Mouse (Mus musculus) embryonic facial prominence, embryonic 10.5 days (tissue): ENCODE measurements around the gene Gm281. TPM values are rescaled to one million over a fixed set of nuclear protein-coding genes. Genes with fewer than 3 reads are reported as not detected.

Experiments
- DNase-seq: peaks from one replicate; pipeline ENCODE4 v3.0.0-alpha.2; 2017; ENCODE audit warnings: low spot score
- H3K27ac ChIP-seq: fragments of 300-500 bp; sonication (generic); replicated peaks from 2 replicates; pipeline ENCODE4 v1.5.1; 2016; ENCODE audit warnings: mild to moderate bottlenecking
- H3K27me3 ChIP-seq: fragments of 300-500 bp; sonication (generic); replicated peaks from 2 replicates; pipeline ENCODE4 v1.6.1; 2016; ENCODE audit warnings: low read depth, mild to moderate bottlenecking; ENCODE audit not compliant: poor library complexity, severe bottlenecking
- H3K36me3 ChIP-seq: fragments of 300-500 bp; sonication (generic); replicated peaks from 2 replicates; pipeline ENCODE4 v1.6.1; 2016; ENCODE audit warnings: mild to moderate bottlenecking, moderate library complexity
- H3K4me1 ChIP-seq: fragments of 300-500 bp; sonication (generic); 2 replicates; pipeline ENCODE4 v1.6.1; 2016
- H3K4me3 ChIP-seq: fragments of 300-500 bp; sonication (generic); 2 replicates; pipeline ENCODE4 v1.5.1; 2016; ENCODE audit warnings: mild to moderate bottlenecking, moderate library complexity
- H3K9me3 ChIP-seq: fragments of 300-500 bp; sonication (generic); 2 replicates; pipeline ENCODE4 v1.6.1; 2016; ENCODE audit warnings: mild to moderate bottlenecking
- WGBS: fragments of 180-500 bp; shearing (Covaris S2); methylation state at CpG from one replicate; pipeline ENCODE4 v1.1.7; 2016; 5-methylcytosine and 5-hydroxymethylcytosine counted together
- polyA plus RNA-seq: library from polyadenylated mRNA; unstranded; fragments of >200 nt; fragmentation: Nextera tagmentation; extraction: Ambion mirVana; gene quantifications from 2 replicates; pipeline ENCODE4 v1.2.1, GENCODE M21; 2016

Gene Gm281
- polyA plus RNA-seq, 1 experiment from 2014 or later, result not detected

DNA sequence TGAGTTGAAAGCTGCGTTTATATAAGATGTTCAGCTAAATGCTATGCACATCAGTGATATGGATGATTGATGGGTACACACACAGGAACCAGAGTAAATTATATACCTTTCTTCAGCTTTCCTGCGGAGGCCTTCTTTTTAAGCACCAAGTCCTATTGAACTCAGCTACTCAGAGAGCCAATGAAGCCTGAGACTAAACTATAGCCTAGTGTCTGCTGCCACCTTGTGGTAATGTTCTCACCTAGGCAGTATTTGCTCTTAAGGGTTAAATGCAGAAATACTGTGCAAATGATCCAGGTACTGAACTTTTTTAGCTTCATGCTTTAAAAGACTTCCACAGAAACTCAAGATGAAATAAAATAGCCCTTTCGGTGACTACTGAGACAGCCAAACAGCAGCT, 3.4 kb upstream of the Gm281 start:
- H3K27me3 ChIP-seq, result no peaks in the 10 kb centered on the region
- H3K36me3 ChIP-seq, result no peaks in the 10 kb centered on the region
- H3K4me3 ChIP-seq, result no peak overlapping the region
- H3K9me3 ChIP-seq, result no peaks in the 10 kb centered on the region
- no peak overlapping the region for H3K27ac ChIP-seq
- 47% methylated on average over 3 of the region's 3 CpGs for WGBS
- H3K4me1 ChIP-seq, result no peaks in the 10 kb centered on the region
- DNase-seq, result peak; percentile 70

- Histone ChIP-seq H3K9me3 (no peaks in the 10 kb centered on the region), H3K4me3 (no peak overlapping the region), H3K27me3 (no peaks in the 10 kb centered on the region), H3K36me3 (no peaks in the 10 kb centered on the region), H3K4me1 (no peaks in the 10 kb centered on the region), H3K27ac (no peak overlapping the region)
- no peak for DNase-seq
- WGBS, result 89% methylated on average over 10 of the region's 10 CpGs
These were observed 2.9 kb upstream of the Gm281 start for GRCm38 (mm10) chr14:13917208-13917607.

- no peaks in the 10 kb centered on the region for H3K9me3 ChIP-seq
- H3K36me3 ChIP-seq, result no peaks in the 10 kb centered on the region
- H3K4me1 ChIP-seq, result no peaks in the 10 kb centered on the region; the same call in 1 of the 2 replicates
- no peak overlapping the region for H3K27ac ChIP-seq
- no peak overlapping the region for H3K4me3 ChIP-seq
- DNase-seq, result no peak
- WGBS, result 83% methylated on average over 4 of the region's 4 CpGs
- H3K27me3 ChIP-seq, result no peaks in the 10 kb centered on the region
These were observed 929 bp upstream of the Gm281 start for GRCm38 (mm10) chr14:13915207-13915606.

DNA sequence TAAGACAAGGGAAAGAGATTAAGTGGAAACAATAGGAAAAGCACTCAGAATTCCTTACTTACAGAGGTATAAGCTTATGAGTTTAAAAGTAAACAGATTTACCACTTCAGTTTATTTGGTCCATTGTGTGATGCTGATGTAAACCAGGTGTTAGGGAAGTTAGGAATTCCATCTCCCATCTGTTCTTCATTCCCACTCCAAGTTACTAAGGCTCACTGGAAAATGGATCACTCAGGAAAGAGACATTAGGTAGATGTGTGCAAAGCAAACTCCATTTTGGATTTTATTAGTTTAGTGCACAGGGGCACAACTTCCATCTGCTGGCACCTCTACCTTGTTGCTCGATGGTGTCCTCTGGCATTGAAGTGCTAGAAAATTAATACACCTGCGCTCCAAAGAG, 4.1 kb downstream of the Gm281 start:
- 76% methylated on average over 2 of the region's 2 CpGs for WGBS
- no peak for DNase-seq
- no peaks in the 10 kb centered on the region; the same call in 1 of the 2 replicates for H3K4me1 ChIP-seq
- no peak overlapping the region for H3K4me3 ChIP-seq
- H3K36me3 ChIP-seq, result no peaks in the 10 kb centered on the region
- no peak overlapping the region for H3K27ac ChIP-seq
- H3K9me3 ChIP-seq, result no peaks in the 10 kb centered on the region
- H3K27me3 ChIP-seq, result no peaks in the 10 kb centered on the region

DNA sequence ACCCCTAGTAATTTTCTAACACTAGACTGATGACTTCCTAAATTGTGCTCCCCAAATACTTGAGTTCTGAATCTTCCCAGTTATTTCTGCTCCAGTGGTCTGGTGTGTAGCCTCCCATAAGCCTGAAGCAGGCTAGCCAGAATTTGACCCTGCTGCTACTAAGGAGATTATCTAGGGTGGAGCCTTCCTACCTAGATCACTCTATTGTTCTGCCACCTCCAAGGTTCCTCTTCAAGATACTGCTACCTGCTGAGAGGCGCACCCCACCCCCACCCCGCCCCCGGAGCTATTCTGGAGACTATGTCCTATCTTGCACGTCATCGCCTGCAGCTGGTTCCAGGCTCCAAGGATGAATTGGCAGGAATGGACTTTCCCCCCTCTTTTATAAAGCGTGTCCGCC, 7.1 kb downstream of the Gm281 start:
- H3K4me3 ChIP-seq, result no peak overlapping the region
- no peak for DNase-seq
- H3K27me3 ChIP-seq, result no peaks in the 10 kb centered on the region
- H3K36me3 ChIP-seq, result no peaks in the 10 kb centered on the region
- 90% methylated on average over 7 of the region's 7 CpGs for WGBS
- no peak overlapping the region for H3K27ac ChIP-seq
- H3K4me1 ChIP-seq, result no peaks in the 10 kb centered on the region; the same call in 1 of the 2 replicates
- H3K9me3 ChIP-seq, result no peaks in the 10 kb centered on the region

- 89% methylated on average over 1 of the region's 1 CpGs for WGBS
- Histone ChIP-seq H3K36me3 (no peaks in the 10 kb centered on the region), H3K27ac (no peak overlapping the region), H3K9me3 (no peaks in the 10 kb centered on the region), H3K4me3 (no peak overlapping the region), H3K4me1 (no peaks in the 10 kb centered on the region; the same call in 1 of the 2 replicates), H3K27me3 (peaks cover under 1% of the 10 kb centered on the region; the same call in 1 of the 2 replicates)
- DNase-seq, result no peak
These were observed 7.8 kb downstream of the Gm281 start for GRCm38 (mm10) chr14:13906461-13906860.

GRCm38 (mm10) chr14:13901611-13902067, 12.6 kb downstream of the Gm281 start:
- Histone ChIP-seq H3K36me3 (no peaks in the 10 kb centered on the region), H3K27me3 (peaks cover 13% of the 10 kb centered on the region), H3K9me3 (no peaks in the 10 kb centered on the region), H3K4me3 (peak overlapping the region; percentile 65), H3K27ac (peak overlapping the region; percentile 86), H3K4me1 (no peaks in the 10 kb centered on the region)
- DNase-seq, result peak; percentile 73
- WGBS, result under 1% methylated on average over 22 of the region's 22 CpGs

DNA sequence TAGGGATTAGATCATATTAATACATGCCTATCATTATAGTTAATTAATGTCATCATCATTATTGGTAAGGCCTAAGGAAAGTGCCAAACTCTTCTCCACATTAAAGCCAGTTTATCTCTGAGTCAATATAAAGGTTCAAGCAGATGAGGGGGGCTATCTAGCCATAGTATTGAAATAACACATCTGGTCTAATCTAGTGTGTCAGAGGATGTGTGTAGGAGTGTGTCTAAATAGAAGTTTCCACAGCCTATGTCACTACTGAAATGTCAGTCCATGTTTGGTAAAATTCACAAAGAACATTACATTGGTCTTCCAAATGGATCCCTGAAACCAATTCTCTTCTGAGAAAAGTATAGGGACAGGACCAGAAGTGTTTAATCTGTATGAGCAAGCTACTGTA, 19.1 kb downstream of the Gm281 start:
- H3K4me3 ChIP-seq, result no peak overlapping the region
- DNase-seq, result no peak
- H3K36me3 ChIP-seq, result no peaks in the 10 kb centered on the region
- no peak overlapping the region for H3K27ac ChIP-seq
- H3K4me1 ChIP-seq, result no peaks in the 10 kb centered on the region
- H3K27me3 ChIP-seq, result no peaks in the 10 kb centered on the region
- H3K9me3 ChIP-seq, result no peaks in the 10 kb centered on the region

DNA sequence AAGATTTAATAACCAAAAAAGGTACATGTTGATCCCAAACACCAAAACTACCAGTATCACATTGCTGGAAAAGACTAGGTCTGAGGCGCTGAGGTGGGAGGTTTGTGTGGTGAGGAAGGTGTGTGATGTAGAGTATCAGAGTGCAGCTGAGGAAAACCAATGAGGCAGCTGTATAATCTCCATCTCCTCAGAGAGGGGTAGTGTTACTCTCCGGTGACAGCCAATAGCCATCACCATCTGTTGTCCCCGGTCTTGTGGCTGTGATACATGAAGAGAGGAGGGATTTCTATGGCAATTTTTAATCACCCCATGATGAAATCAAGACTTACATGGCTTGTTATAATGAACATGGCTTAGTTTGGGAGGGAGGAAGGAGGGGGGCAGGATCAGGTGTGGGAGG, 20.5 kb downstream of the Gm281 start:
- H3K4me3 ChIP-seq, result no peak overlapping the region
- H3K27me3 ChIP-seq, result no peaks in the 10 kb centered on the region
- H3K36me3 ChIP-seq, result no peaks in the 10 kb centered on the region
- no peaks in the 10 kb centered on the region for H3K4me1 ChIP-seq
- WGBS, result 85% methylated on average over 3 of the region's 3 CpGs
- no peak overlapping the region for H3K27ac ChIP-seq
- DNase-seq, result no peak
- no peaks in the 10 kb centered on the region for H3K9me3 ChIP-seq

DNA sequence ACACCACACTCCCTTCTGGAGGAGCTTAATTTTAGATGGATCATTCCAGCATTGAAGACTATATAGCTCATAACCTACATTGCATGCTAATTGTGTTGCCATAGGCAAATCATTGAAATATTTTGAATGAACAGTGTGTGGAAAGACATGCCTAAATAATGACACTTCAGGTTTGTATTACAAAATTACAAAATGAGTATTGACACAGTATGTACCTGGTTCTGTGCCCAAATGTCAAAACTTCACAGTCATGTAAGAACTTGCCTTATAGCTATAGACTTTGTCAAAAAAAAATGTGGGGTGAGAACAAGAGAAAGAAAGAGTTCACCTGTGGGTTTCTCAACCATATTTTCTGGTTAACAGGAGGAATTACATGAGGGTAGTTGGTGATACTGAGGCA, 52.9 kb downstream of the Gm281 start:
- DNase-seq, result no peak
- Histone ChIP-seq H3K36me3 (no peaks in the 10 kb centered on the region), H3K27me3 (no peaks in the 10 kb centered on the region), H3K4me1 (no peaks in the 10 kb centered on the region), H3K27ac (no peak overlapping the region), H3K9me3 (no peaks in the 10 kb centered on the region), H3K4me3 (no peak overlapping the region)

DNA sequence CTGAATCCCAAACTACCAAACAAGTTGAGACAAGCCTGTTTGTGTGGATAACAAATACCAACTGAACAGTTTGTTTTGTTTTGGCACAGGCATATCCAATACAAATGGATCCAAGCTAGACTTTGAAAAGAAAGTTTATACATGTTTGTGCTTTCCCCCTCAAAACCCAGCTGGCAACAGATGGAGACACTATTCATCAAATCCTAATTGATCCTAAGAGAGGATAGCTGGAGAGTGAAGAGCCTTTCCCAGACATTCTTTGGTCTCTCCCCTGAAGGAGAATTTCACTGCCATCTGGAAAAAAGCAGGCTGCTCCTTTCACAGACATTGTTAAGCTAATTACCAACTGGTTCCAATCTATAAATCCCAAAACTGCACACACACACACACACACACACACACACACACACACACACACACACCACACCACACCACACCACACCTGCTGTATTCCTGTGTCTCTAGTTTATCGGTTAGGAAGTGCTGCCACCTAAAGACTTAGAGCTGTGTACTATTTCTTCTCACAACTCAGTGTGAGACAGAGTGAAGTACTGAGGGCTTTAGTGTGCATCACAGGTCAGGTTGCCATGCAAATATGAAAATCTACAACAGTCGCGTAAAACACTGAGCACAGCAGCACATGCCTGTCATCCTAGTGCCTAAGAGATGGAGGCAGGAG, 101.3 kb downstream of the Gm281 start:
- Histone ChIP-seq H3K27ac (no peak overlapping the region), H3K4me3 (no peak overlapping the region), H3K9me3 (no peaks in the 10 kb centered on the region), H3K27me3 (no peaks in the 10 kb centered on the region), H3K4me1 (no peaks in the 10 kb centered on the region), H3K36me3 (no peaks in the 10 kb centered on the region)
- WGBS, result 87% methylated on average over 3 of the region's 3 CpGs
- no peak for DNase-seq

- no peak for DNase-seq
- H3K36me3 ChIP-seq, result no peaks in the 10 kb centered on the region
- no peaks in the 10 kb centered on the region for H3K4me1 ChIP-seq
- H3K27me3 ChIP-seq, result no peaks in the 10 kb centered on the region
- no peak overlapping the region for H3K27ac ChIP-seq
- 40% methylated on average over 1 of the region's 1 CpGs for WGBS
- no peaks in the 10 kb centered on the region for H3K9me3 ChIP-seq
- no peak overlapping the region for H3K4me3 ChIP-seq
These were observed 123.8 kb downstream of the Gm281 start for GRCm38 (mm10) chr14:13790446-13790845.

- no peaks in the 10 kb centered on the region for H3K36me3 ChIP-seq
- H3K4me3 ChIP-seq, result no peak overlapping the region
- WGBS, result 21% methylated on average over 1 of the region's 1 CpGs
- H3K27ac ChIP-seq, result no peak overlapping the region
- no peak for DNase-seq
- H3K4me1 ChIP-seq, result no peaks in the 10 kb centered on the region
- no peaks in the 10 kb centered on the region for H3K9me3 ChIP-seq
- no peaks in the 10 kb centered on the region for H3K27me3 ChIP-seq
These were observed 124.3 kb downstream of the Gm281 start for GRCm38 (mm10) chr14:13790001-13790400.
